Mouse (Mus musculus) layer of hippocampus, postnatal 14 days (tissue): ENCODE measurements at regions not wholly inside any gene's neighbourhood (a gene's known extent, or its start where the extent isn't known, plus 50 kb on each side); places are given as distances from the start of the nearest gene placed in this dataset.

Experiments used
- DNase-seq, 2 experiments: peaks; one replicate each; pipeline ENCODE4 v3.0.0; 2021 to 2022; ENCODE audit warnings: low spot score in 2 of 2, mixed read lengths in 1 of 2

DNA sequence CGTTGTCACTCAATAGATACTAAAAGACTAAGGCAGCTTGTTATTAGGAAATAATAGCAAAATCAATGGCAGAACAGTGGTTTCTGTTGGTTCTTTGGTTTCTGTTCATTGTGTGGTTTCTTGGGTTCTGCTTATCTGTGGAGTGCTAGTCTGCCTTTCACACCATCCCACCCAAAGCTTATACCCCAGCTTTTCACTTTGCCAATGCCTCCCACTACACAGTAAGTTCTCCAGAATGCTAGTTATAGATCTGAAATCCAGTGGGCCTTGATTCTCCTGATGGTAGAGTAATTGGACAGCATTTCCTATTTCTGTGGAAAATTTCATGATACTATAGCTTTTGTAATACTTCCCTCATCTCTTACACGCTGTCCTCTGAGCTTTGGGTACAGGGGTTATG, 700.8 kb upstream of the 1700009N14Rik start:
- DNase-seq, result no peak

DNA sequence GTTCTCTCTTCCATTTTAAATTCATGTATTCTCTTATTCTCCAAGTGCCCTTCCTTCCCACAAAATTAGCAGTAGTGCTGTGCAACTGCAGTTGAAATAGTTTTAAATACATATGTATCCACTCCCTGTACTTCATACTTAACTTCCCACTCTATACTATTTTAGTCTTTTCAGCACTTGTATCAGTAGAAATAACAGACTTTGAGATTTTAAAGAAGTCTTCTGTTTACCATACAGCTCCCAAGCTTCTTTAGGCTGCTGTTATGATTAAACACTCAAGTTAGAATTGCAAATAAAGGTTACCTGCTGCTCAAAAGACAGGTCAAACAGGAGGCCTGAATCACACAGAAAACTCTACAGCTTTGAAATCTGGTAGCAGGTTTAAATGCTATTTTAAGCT, 665.1 kb upstream of the 1700009N14Rik start:
- DNase-seq, result peak in 1 of 2 experiments; percentile 5

DNA sequence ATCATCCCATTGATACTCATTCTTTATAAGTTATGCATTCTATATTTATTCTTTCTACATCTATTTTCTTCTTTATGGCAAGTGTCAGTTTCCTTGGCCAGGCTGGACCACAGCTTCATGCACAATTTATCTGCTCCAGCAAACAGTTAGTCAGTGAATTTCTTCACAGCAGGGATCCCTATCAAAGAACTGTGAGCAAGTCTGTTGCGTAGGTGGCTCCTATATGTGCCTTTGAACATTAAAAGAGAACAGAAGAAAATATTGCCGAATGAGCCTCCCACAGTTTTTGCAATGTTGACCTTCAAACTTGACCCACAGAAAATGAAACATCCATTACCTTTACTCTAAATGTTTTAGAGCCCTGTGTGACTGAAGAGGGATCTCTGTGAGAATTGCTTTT, 625.0 kb upstream of the 1700009N14Rik start:
- peak; percentile 3 to 14 for DNase-seq

DNA sequence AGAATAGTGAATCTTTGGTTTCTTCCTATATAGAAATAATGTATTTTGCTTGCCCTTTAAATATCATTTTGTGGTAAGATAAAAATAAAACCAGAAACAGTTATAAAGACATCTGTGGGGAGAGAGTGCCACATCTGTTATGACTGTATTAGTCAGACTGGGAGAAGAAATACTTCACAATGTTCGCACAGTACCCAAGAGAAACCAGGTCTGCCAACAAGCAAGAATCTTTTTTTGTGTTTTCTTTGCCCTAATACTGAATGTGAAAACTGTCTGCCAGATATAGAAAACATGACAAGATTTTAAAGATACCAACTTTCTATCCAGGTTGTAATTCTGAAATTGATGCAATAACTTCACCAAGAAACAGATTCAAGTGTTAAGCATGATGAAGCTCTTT, 601.8 kb upstream of the 1700009N14Rik start:
- no peak for DNase-seq

DNA sequence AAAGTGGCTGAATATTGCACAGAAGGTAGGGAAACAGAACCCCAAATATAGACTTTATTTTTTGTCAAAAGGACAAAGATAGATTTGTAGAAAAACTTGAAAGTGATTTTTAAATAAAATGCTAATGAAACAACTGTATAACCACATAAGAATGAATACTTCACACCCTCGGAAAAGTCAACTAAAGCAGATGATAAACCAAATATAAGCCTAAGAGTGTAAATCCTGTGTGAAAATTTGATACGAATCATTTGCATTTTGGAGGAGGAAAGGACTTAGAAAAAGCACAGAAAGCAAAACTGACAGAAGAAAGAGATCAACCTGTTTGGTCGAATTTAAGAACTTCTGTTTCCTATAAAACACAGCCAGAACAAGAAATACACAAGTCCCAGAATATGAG, 595.7 kb upstream of the 1700009N14Rik start:
- no peak for DNase-seq

DNA sequence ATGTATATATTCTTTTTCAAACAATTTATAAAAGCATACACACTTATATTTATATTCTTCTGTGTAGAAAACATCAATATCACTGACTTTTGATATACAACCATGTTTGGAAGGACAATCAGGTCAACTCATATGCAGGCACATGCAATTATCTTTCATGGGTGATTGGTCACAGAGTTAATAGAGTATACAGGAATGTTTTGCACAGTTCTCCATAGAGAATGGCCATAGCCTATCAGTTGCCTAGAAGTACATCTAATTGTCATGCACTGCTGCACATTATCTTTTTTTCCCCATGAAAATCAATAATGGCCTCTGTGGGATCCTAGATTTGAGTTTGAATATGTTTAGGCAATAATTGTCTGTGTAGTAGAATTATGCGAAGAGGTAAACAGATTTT, 549.5 kb upstream of the 1700009N14Rik start:
- no peak for DNase-seq

DNA sequence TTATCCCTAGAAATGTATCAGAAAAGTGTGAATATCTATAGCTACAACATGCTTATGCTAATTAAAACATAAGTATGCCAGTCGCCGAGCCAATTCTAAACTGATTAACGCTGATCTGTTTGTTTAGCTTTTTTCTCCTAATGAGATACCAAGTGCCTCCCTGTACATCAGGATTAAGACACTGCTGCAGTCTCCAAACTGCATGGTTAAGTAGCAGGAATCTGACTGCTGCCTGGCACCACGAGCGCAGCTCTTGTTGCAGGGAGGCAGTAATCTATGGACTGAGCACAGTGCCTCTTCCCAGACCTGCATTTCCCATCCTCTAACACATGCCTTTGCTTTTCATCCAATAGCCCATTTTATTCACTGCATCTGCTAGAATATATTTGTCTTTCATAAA, 523.3 kb upstream of the 1700009N14Rik start:
- DNase-seq, result no peak

DNA sequence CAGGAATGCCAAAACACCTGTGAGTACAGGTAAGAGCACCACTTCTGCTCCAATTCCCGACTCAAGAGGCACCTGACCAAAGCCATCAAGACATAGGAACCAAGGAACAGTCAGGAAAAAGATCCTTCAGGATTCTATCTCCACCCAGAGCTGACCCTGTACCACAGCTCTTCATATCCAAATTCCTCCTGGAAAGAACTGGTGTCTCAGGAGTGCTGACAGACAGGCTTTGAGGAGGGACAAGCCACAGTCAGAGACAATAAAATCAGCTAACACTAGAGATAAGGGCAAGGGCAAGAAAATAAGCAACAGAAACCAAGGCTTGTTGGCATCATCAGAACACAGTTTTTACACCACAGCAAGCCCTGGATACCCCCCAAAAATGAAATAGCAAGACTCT, 496.5 kb upstream of the 1700009N14Rik start:
- no peak for DNase-seq

DNA sequence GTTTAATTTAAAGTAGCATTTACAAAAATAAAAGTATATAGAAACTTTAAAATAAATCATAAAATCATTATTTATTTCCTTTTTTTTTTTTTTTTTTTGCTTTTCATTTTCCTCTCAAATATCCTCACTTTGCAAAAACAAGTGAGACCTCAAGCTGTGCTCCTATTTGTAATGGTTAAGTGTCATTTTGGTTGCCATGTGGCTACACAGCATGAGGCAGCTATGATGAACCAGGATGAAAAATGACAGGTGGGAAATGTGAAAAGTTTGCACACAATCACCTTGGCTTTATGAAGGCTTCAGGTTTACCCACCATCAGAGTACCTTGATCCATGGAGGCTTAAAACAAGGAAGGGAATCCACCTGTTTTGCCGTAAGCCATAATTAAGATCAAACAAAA, 454.9 kb upstream of the 1700009N14Rik start:
- DNase-seq, result peak in 1 of 2 experiments; percentile 5
